Mouse (Mus musculus) hindbrain, embryonic 15.5 days (tissue): ENCODE results near the gene Ccdc136. TPM values are rescaled to one million over a fixed set of nuclear protein-coding genes. Genes with fewer than 3 reads are reported as not detected.

Experiments
- ATAC-seq: fragments of 200-750 bp; cut with Nextera tagmentation; 2 replicates; pipeline ENCODE4 v1.8.0; 2017; ENCODE audit warnings: low read depth, moderate number of reproducible peaks, moderate TSS enrichment; ENCODE audit not compliant: low FRiP score
- H3K27ac ChIP-seq: fragments of 300-500 bp; sonication (generic); replicated peaks from 2 replicates; pipeline ENCODE4 v1.5.1; 2015; ENCODE audit warnings: mild to moderate bottlenecking, inconsistent platforms
- H3K27me3 ChIP-seq: fragments of 300-500 bp; sonication (generic); 2 replicates; pipeline ENCODE4 v1.6.1; 2015; ENCODE audit warnings: control low read depth, inconsistent platforms
- H3K36me3 ChIP-seq: fragments of 300-500 bp; sonication (generic); 2 replicates; pipeline ENCODE4 v1.6.1; 2015; ENCODE audit warnings: control low read depth, inconsistent platforms
- H3K4me1 ChIP-seq: fragments of 300-500 bp; sonication (generic); replicated peaks from 2 replicates; pipeline ENCODE4 v1.6.1; 2015; ENCODE audit warnings: control low read depth, inconsistent platforms
- H3K4me2 ChIP-seq: fragments of 300-500 bp; sonication (generic); 2 replicates; pipeline ENCODE4 v1.6.1; 2015; ENCODE audit warnings: moderate library complexity, mild to moderate bottlenecking, inconsistent platforms
- H3K4me3 ChIP-seq: fragments of 300-500 bp; sonication (generic); 2 replicates; pipeline ENCODE4 v1.5.1; 2015; ENCODE audit warnings: mild to moderate bottlenecking, inconsistent platforms
- H3K9ac ChIP-seq: fragments of 300-500 bp; sonication (generic); 2 replicates; pipeline ENCODE4 v1.6.1; 2015; ENCODE audit warnings: inconsistent platforms
- H3K9me3 ChIP-seq: fragments of 300-500 bp; sonication (generic); 2 replicates; pipeline ENCODE4 v1.6.1; 2016; ENCODE audit warnings: control low read depth, inconsistent platforms
- WGBS: fragments of 180-500 bp; shearing (Covaris S2); methylation state at CpG from one replicate; pipeline ENCODE4 v1.1.7; 2015; 5-methylcytosine and 5-hydroxymethylcytosine counted together
- polyA plus RNA-seq: library from polyadenylated mRNA; unstranded; fragments of >200 nt; fragmentation: Nextera tagmentation; extraction: Ambion mirVana; gene quantifications from 2 replicates; pipeline ENCODE4 v1.2.1, GENCODE M21; 2015

Ccdc136 gene
- polyA plus RNA-seq, 1 experiment from 2014 or later, result 52.6 TPM

DNA sequence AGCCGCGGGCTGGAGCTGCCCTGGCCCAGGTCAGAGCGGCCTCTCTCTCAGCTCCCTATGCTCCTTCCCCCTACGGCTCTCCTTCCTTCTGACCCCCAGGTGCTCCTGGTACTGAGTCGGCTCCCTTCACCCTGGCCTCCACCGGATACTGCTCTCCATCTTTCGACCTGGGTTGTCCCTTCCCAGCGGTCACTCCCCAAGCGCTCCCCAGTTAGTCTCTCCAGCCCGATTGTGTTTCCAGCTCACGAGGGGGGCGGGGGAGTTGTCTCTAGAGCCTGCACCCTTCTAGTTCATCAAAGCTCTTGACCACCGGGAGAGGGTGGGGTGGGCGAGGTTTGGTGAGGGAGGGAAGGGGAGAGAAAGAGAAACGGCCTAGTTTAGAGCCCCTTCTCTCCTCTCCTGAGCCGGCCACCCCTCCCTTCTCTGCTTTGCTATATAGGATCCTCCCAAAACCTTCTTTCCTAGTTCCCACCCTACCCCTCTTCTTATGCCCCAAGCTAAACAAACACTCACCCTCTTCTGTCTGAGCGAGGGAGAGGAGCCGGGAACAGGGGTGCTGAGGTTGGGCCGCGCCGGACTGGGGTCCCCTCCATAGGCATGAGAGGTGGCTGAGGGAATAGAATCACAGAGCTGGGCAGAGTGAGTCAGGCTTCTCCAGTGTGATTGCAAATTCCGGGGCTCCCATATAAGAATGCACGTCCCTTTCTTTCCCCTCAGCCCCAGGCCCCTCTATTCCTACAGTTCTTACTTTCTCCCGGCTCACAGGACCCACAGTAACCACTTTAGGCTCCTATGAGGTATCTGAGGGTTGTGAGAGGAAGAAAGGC is 818 bp downstream of the Ccdc136 start:
- Histone ChIP-seq H3K4me1 (peaks cover 17% of the 10 kb centered on the region), H3K9me3 (no peaks in the 10 kb centered on the region), H3K4me3 (peak overlapping the region; percentile 63), H3K9ac (peak overlapping the region; percentile 56), H3K4me2 (peak overlapping the region; percentile 91), H3K27me3 (peaks cover 3% of the 10 kb centered on the region; the same call in 1 of the 2 replicates), H3K36me3 (no peaks in the 10 kb centered on the region), H3K27ac (peak overlapping the region; percentile 77)
- 3% methylated on average over 24 of the region's 24 CpGs for WGBS
- peak; percentile 77 for ATAC-seq

DNA sequence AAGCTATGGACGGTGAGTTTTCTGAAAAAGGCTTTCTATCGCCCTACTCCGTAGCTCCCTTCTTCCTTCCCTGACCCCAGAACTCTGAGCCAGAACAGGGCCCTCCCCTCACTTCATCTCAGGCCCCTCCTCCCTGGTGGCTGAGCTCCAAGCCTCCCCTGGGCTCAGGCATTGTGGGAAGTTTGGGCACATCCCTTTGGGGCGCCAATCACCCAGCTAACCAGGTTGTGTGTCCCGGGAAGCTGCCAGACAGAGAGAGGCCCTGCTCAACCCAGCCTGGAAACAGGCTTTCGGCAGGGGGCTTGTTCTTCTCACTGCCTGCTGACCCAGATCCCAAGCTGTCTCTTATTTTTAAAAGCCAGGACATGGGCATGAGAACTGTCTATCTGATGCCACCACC is 1.5 kb downstream of the Ccdc136 start:
- peak; percentile 23; the same call in 1 of the 2 replicates for ATAC-seq
- 6% methylated on average over 6 of the region's 6 CpGs for WGBS

DNA sequence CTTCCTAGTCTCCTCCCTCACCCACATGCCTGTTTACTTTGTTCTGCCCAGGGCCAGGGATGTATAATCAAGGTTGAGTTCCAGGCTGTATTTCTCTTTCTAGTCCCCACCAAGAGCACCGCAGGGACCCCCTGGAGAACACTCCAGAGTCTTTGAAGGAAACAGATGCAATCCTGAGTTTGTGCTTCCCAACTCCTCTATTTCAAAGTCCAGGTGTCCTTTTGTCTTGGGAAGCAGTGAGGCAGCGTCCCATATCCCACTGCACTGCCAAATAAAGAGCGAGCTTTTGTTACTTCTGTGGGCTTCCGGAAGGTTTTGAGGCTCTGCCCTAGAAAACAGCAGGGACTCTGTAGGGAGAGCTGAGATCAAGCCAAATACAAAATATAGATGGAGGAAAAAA is 3.7 kb downstream of the Ccdc136 start:
- H3K4me2 ChIP-seq, result no peak overlapping the region
- H3K9me3 ChIP-seq, result no peaks in the 10 kb centered on the region
- WGBS, result 74% methylated on average over 4 of the region's 4 CpGs
- H3K9ac ChIP-seq, result no peak overlapping the region
- H3K4me3 ChIP-seq, result no peak overlapping the region
- H3K4me1 ChIP-seq, result peaks cover 17% of the 10 kb centered on the region
- no peak for ATAC-seq
- no peaks in the 10 kb centered on the region for H3K36me3 ChIP-seq
- no peak overlapping the region for H3K27ac ChIP-seq
- no peaks in the 10 kb centered on the region for H3K27me3 ChIP-seq

More for the DNA sequence above, 1.5 kb downstream of the Ccdc136 start:
- H3K9me3 ChIP-seq, result no peaks in the 10 kb centered on the region
- H3K27ac ChIP-seq, result peak overlapping the region; percentile 77
- H3K4me3 ChIP-seq, result peak overlapping the region; percentile 63
- H3K27me3 ChIP-seq, result peaks cover 3% of the 10 kb centered on the region; the same call in 1 of the 2 replicates
- peak overlapping the region; percentile 91 for H3K4me2 ChIP-seq
- peaks cover 17% of the 10 kb centered on the region for H3K4me1 ChIP-seq
- no peaks in the 10 kb centered on the region for H3K36me3 ChIP-seq
- H3K9ac ChIP-seq, result peak overlapping the region; percentile 56

DNA sequence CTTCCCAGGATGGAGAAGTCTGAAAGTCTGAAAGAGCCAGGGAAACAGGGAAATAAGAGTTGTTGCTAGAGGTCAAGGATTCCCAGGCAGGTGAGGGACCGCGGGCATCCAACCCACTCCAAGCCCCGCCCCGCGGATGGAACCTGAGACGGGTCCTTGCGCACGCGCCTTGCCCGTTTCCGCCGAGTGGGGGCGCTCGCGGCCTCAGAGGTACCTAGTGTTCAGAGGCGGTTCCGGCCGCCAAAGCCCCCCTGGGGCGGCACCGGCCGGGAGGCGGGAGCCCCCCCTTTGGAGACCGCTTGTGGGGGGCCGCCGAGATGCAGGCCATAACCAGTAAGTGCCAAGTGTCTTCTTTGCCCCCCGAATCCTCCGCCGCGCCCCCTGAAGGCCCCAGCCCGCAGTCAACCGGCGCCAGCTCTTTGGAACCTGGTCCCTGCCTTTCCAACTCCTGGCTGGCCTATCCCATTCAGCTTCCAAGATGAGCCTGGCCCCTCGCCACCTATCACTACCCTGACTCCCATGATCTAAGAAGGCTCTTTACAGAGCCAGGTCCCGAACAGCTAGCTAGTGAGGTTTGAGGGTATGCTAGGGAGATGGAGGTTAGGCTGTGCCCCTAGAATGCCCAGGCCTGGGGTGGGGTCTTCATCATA is 6.7 kb downstream of the Ccdc136 start:
- Histone ChIP-seq H3K9me3 (no peaks in the 10 kb centered on the region), H3K4me1 (no peaks in the 10 kb centered on the region), H3K9ac (no peak overlapping the region), H3K36me3 (peaks cover 5% of the 10 kb centered on the region; the same call in 1 of the 2 replicates), H3K27ac (no peak overlapping the region), H3K4me2 (peak overlapping the region; percentile 36), H3K4me3 (no peak overlapping the region), H3K27me3 (no peaks in the 10 kb centered on the region)
- 10% methylated on average over 34 of the region's 34 CpGs for WGBS
- no peak for ATAC-seq

- H3K36me3 ChIP-seq, result peaks cover 21% of the 10 kb centered on the region
- no peak for ATAC-seq
- 0 out of 2 replicates have a peak overlapping the region, but pooled peaks have one; percentile 11 for H3K27ac ChIP-seq
- no peaks in the 10 kb centered on the region for H3K27me3 ChIP-seq
- H3K4me1 ChIP-seq, result no peaks in the 10 kb centered on the region
- no peak overlapping the region for H3K4me3 ChIP-seq
- WGBS, result 55% methylated on average over 6 of the region's 6 CpGs
- H3K4me2 ChIP-seq, result no peak overlapping the region
- no peaks in the 10 kb centered on the region for H3K9me3 ChIP-seq
- no peak overlapping the region for H3K9ac ChIP-seq
Observed at GRCm38 (mm10) chr6:29406412-29406811, 10.3 kb downstream of the Ccdc136 start.

GRCm38 (mm10) chr6:29415446-29415845 is 19.3 kb downstream of the Ccdc136 start:
- 90% methylated on average over 9 of the region's 9 CpGs for WGBS
- peaks cover 27% of the 10 kb centered on the region for H3K36me3 ChIP-seq
- ATAC-seq, result no peak

GRCm38 (mm10) chr6:29420596-29420995 is 24.5 kb downstream of the Ccdc136 start:
- Histone ChIP-seq H3K9me3 (no peaks in the 10 kb centered on the region), H3K4me2 (no peak overlapping the region), H3K36me3 (peaks cover 7% of the 10 kb centered on the region; the same call in 1 of the 2 replicates), H3K9ac (no peak overlapping the region), H3K27ac (no peak overlapping the region), H3K27me3 (no peaks in the 10 kb centered on the region), H3K4me3 (no peak overlapping the region), H3K4me1 (no peaks in the 10 kb centered on the region)
- WGBS, result 90% methylated on average over 2 of the region's 2 CpGs
- no peak for ATAC-seq

More at GRCm38 (mm10) chr6:29415446-29415845, 19.3 kb downstream of the Ccdc136 start:
- Histone ChIP-seq H3K4me2 (no peak overlapping the region), H3K4me3 (no peak overlapping the region), H3K9me3 (no peaks in the 10 kb centered on the region), H3K27ac (no peak overlapping the region), H3K27me3 (no peaks in the 10 kb centered on the region), H3K9ac (no peak overlapping the region), H3K4me1 (no peaks in the 10 kb centered on the region)

- peaks cover 4% of the 10 kb centered on the region; the same call in 1 of the 2 replicates for H3K36me3 ChIP-seq
- no peaks in the 10 kb centered on the region for H3K27me3 ChIP-seq
- no peak for ATAC-seq
- 86% methylated on average over 8 of the region's 8 CpGs for WGBS
- H3K4me2 ChIP-seq, result no peak overlapping the region
- no peak overlapping the region for H3K9ac ChIP-seq
- no peaks in the 10 kb centered on the region for H3K9me3 ChIP-seq
- no peak overlapping the region for H3K4me3 ChIP-seq
- H3K4me1 ChIP-seq, result no peaks in the 10 kb centered on the region
- no peak overlapping the region for H3K27ac ChIP-seq
Observed at GRCm38 (mm10) chr6:29425118-29425517, 29.0 kb downstream of the Ccdc136 start.

- Histone ChIP-seq H3K9ac (no peak overlapping the region), H3K36me3 (peaks cover 4% of the 10 kb centered on the region; the same call in 1 of the 2 replicates), H3K9me3 (no peaks in the 10 kb centered on the region), H3K27ac (no peak overlapping the region), H3K27me3 (peaks cover under 1% of the 10 kb centered on the region; the same call in 1 of the 2 replicates), H3K4me1 (peaks cover 1% of the 10 kb centered on the region; the same call in 1 of the 2 replicates), H3K4me3 (no peak overlapping the region), H3K4me2 (no peak overlapping the region)
- WGBS, result 78% methylated on average over 6 of the region's 6 CpGs
- ATAC-seq, result no peak
Observed at GRCm38 (mm10) chr6:29426331-29426730, 30.2 kb downstream of the Ccdc136 start.

DNA sequence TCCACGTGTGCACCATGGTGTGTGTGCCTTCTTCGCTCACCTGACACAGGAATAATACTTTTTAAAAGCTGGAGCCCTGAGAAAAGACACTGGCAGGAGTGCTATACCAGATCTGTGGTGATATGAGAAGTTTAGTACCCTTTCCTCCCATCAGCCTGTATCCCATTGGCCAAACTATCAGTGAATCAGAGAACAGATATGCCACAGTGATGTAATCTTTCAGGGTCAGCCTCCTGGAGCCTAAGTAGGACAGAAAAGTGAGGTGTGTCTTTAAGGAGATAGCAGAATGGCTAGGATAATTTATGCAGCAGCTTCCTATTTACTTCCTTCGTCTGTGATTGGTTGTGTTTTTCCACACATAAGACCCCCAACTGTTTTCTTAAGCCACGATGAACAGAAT is 32.1 kb downstream of the Ccdc136 start:
- Histone ChIP-seq H3K9ac (no peak overlapping the region), H3K9me3 (no peaks in the 10 kb centered on the region), H3K27me3 (peaks cover 16% of the 10 kb centered on the region), H3K4me2 (no peak overlapping the region), H3K27ac (no peak overlapping the region), H3K36me3 (no peaks in the 10 kb centered on the region), H3K4me1 (peaks cover 14% of the 10 kb centered on the region), H3K4me3 (no peak overlapping the region)
- whole genome bisulfite sequencing, result 55% methylated on average over 4 of the region's 4 CpGs
- no peak for ATAC-seq

DNA sequence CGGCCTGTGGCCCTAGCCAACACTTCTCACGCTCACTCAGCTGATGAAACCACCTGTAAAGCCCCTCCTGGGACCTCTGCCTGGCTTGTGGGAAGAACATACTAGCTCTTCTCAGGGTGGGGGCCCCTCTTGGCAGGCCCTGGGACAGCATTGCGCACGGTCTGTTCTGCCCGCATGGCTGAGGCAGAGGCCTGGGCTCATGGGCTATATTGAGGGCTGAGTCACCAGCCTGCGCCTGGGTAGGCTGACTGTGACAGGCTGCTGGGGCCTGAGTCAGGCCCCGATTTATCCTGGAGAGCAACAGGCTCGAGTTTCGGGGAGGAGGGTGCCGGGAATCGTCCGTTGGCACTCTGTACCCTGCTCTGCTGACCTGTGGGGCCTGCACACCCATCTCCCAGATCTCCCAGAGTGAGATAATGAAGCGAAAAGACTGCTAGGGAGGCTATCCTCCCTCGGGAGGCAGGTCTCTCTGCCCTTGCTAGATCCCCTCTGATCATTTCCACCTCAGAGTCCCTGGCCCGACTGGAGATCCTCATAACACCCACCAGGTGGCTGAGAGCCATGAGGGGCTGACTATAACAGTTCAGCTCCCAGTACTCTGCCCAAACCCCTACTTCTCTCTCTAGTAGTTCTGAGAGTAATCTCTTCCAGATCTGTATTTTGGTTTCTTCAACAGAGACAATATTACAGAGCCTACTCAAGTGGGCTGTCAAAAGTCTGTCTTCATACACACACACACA is 34.7 kb downstream of the Ccdc136 start:
- Histone ChIP-seq H3K9ac (no peak overlapping the region), H3K27me3 (peaks cover 37% of the 10 kb centered on the region), H3K36me3 (no peaks in the 10 kb centered on the region), H3K27ac (no peak overlapping the region), H3K9me3 (no peaks in the 10 kb centered on the region), H3K4me2 (no peak overlapping the region), H3K4me3 (no peak overlapping the region), H3K4me1 (peaks cover 40% of the 10 kb centered on the region)
- WGBS, result 44% methylated on average over 15 of the region's 15 CpGs
- ATAC-seq, result no peak
